Mouse (Mus musculus) forebrain, embryonic 11.5 days (tissue): ENCODE data around the gene Gstm6. TPM values are rescaled to one million over a fixed set of nuclear protein-coding genes. Genes with fewer than 3 reads are reported as not detected.

Source experiments
- ATAC-seq: fragments of 200-750 bp; cut with Nextera tagmentation; replicated peaks from 2 replicates; pipeline ENCODE4 v1.8.0; 2017; ENCODE audit warnings: moderate TSS enrichment; ENCODE audit not compliant: low FRiP score
- DNase-seq: peaks from one replicate; pipeline ENCODE4 v3.0.0-alpha.2; 2017; ENCODE audit warnings: low spot score
- H3K27ac ChIP-seq: fragments of 300-500 bp; sonication (generic); 2 replicates; pipeline ENCODE4 v1.5.1; 2014; ENCODE audit warnings: low read depth, low read length
- H3K27me3 ChIP-seq: fragments of 300-500 bp; sonication (generic); 2 replicates; pipeline ENCODE4 v1.6.1; 2014; ENCODE audit warnings: mild to moderate bottlenecking, low read length, mixed read lengths; ENCODE audit not compliant: control insufficient read depth, insufficient read depth
- H3K36me3 ChIP-seq: fragments of 300-500 bp; sonication (generic); 2 replicates; pipeline ENCODE4 v1.6.1; 2014; ENCODE audit warnings: mild to moderate bottlenecking, low read length, moderate library complexity, mixed read lengths; ENCODE audit not compliant: control insufficient read depth, insufficient read depth
- H3K4me1 ChIP-seq: fragments of 300-500 bp; sonication (generic); replicated peaks from 2 replicates; pipeline ENCODE4 v1.6.1; 2014; ENCODE audit warnings: low read length, mixed read lengths; ENCODE audit not compliant: control insufficient read depth, insufficient read depth
- H3K4me2 ChIP-seq: fragments of 300-500 bp; sonication (generic); 2 replicates; pipeline ENCODE4 v1.6.1; 2014; ENCODE audit warnings: low read depth, mild to moderate bottlenecking, low read length, moderate library complexity, mixed read lengths; ENCODE audit not compliant: severe bottlenecking
- H3K4me3 ChIP-seq: fragments of 300-500 bp; sonication (generic); 2 replicates; pipeline ENCODE4 v1.5.1; 2014; ENCODE audit warnings: low read depth, low read length
- H3K9ac ChIP-seq: fragments of 300-500 bp; sonication (generic); 2 replicates; pipeline ENCODE4 v1.6.1; 2014; ENCODE audit warnings: low read length
- H3K9me3 ChIP-seq: fragments of 300-500 bp; sonication (generic); 2 replicates; pipeline ENCODE4 v1.6.1; 2016; ENCODE audit warnings: low read length, mixed read lengths; ENCODE audit not compliant: control insufficient read depth
- WGBS: fragments of 180-500 bp; shearing (Covaris S2); extraction: QIAGEN DNeasy Blood & Tissue Kit; methylation state at CpG from one replicate; pipeline ENCODE4 v1.1.7; 2014; 5-methylcytosine and 5-hydroxymethylcytosine counted together
- polyA plus RNA-seq: library from polyadenylated mRNA; unstranded; fragments of >200 nt; fragmentation: Nextera tagmentation; extraction: Ambion mirVana; gene quantifications from 2 replicates; pipeline ENCODE4 v1.2.1, GENCODE M21; 2014

Gene Gstm6
- polyA plus RNA-seq, 1 experiment from 2014 or later, result 9.1 TPM

- no peaks in the 10 kb centered on the region for H3K36me3 ChIP-seq
- H3K27me3 ChIP-seq, result no peaks in the 10 kb centered on the region
- no peak overlapping the region for H3K27ac ChIP-seq
- ATAC-seq (no peak), DNase-seq (no peak)
- H3K4me2 ChIP-seq, result no peak overlapping the region
- WGBS, result 91% methylated on average over 3 of the region's 3 CpGs
- H3K9me3 ChIP-seq, result no peaks in the 10 kb centered on the region
- H3K4me1 ChIP-seq, result no peaks in the 10 kb centered on the region; the same call in 1 of the 2 replicates
- H3K4me3 ChIP-seq, result no peak overlapping the region
- no peak overlapping the region for H3K9ac ChIP-seq
Observed at GRCm38 (mm10) chr3:107935268-107935667, 8.3 kb downstream of the Gstm6 start.

- Histone ChIP-seq H3K9me3 (no peaks in the 10 kb centered on the region), H3K4me3 (no peak overlapping the region), H3K4me2 (no peak overlapping the region), H3K27ac (no peak overlapping the region), H3K4me1 (no peaks in the 10 kb centered on the region; the same call in 1 of the 2 replicates), H3K9ac (no peak overlapping the region), H3K27me3 (no peaks in the 10 kb centered on the region), H3K36me3 (no peaks in the 10 kb centered on the region)
- ATAC-seq (peak; percentile 1; the same call in 1 of the 2 replicates), DNase-seq (no peak)
- 82% methylated on average over 6 of the region's 6 CpGs for WGBS
Observed at GRCm38 (mm10) chr3:107932128-107932527, 11.4 kb downstream of the Gstm6 start.

GRCm38 (mm10) chr3:107931670-107932069 is 11.9 kb downstream of the Gstm6 start, which contains the start of gene Gstm7:
Gstm7 (minus strand) TSS chr3:107931817.
- DNase-seq (peak; percentile 99), ATAC-seq (peak; percentile 98)
- no peaks in the 10 kb centered on the region; the same call in 1 of the 2 replicates for H3K4me1 ChIP-seq
- H3K27ac ChIP-seq, result peak within 1 kb of the TSS; percentile 64
- H3K27me3 ChIP-seq, result no peaks in the 10 kb centered on the region
- H3K36me3 ChIP-seq, result no peaks in the 10 kb centered on the region
- peak within 1 kb of the TSS; percentile 54 for H3K4me2 ChIP-seq
- H3K9me3 ChIP-seq, result no peaks in the 10 kb centered on the region
- H3K9ac ChIP-seq, result peak within 1 kb of the TSS; percentile 47; the same call in 1 of the 2 replicates
- H3K4me3 ChIP-seq, result peak within 1 kb of the TSS; percentile 22
- WGBS, result 4% methylated on average over 10 of the region's 10 CpGs

GRCm38 (mm10) chr3:107931134-107931533 is 12.4 kb downstream of the Gstm6 start:
- Histone ChIP-seq H3K27ac (peak overlapping the region; percentile 64), H3K4me2 (peak overlapping the region; percentile 54), H3K4me3 (peak overlapping the region; percentile 22), H3K9me3 (no peaks in the 10 kb centered on the region), H3K27me3 (no peaks in the 10 kb centered on the region), H3K4me1 (no peaks in the 10 kb centered on the region; the same call in 1 of the 2 replicates), H3K36me3 (no peaks in the 10 kb centered on the region), H3K9ac (peak overlapping the region; percentile 47; the same call in 1 of the 2 replicates)
- ATAC-seq (no peak; the same call in 1 of the 2 replicates), DNase-seq (no peak)
- 68% methylated on average over 2 of the region's 2 CpGs for WGBS

- 91% methylated on average over 4 of the region's 4 CpGs for WGBS
Observed at GRCm38 (mm10) chr3:107929731-107930130, 13.8 kb downstream of the Gstm6 start.

GRCm38 (mm10) chr3:107929243-107929642 is 14.3 kb downstream of the Gstm6 start:
- no peaks in the 10 kb centered on the region for H3K27me3 ChIP-seq
- no peak overlapping the region for H3K4me2 ChIP-seq
- H3K4me3 ChIP-seq, result no peak overlapping the region
- no peaks in the 10 kb centered on the region for H3K9me3 ChIP-seq
- 90% methylated on average over 4 of the region's 4 CpGs for WGBS
- no peaks in the 10 kb centered on the region for H3K36me3 ChIP-seq
- H3K9ac ChIP-seq, result no peak overlapping the region
- DNase-seq (no peak), ATAC-seq (no peak)
- H3K4me1 ChIP-seq, result no peaks in the 10 kb centered on the region; the same call in 1 of the 2 replicates
- H3K27ac ChIP-seq, result no peak overlapping the region

More at GRCm38 (mm10) chr3:107929731-107930130, 13.8 kb downstream of the Gstm6 start:
- ATAC-seq, result no peak
- Histone ChIP-seq H3K9me3 (no peaks in the 10 kb centered on the region), H3K4me2 (no peak overlapping the region), H3K36me3 (no peaks in the 10 kb centered on the region), H3K4me3 (no peak overlapping the region), H3K27ac (no peak overlapping the region), H3K27me3 (no peaks in the 10 kb centered on the region), H3K4me1 (no peaks in the 10 kb centered on the region; the same call in 1 of the 2 replicates), H3K9ac (no peak overlapping the region)
- DNase-seq, result no peak

- H3K36me3 ChIP-seq, result no peaks in the 10 kb centered on the region
- no peaks in the 10 kb centered on the region for H3K27me3 ChIP-seq
- H3K9ac ChIP-seq, result no peak overlapping the region
- H3K9me3 ChIP-seq, result no peaks in the 10 kb centered on the region
- no peak overlapping the region for H3K4me3 ChIP-seq
- no peak overlapping the region for H3K4me2 ChIP-seq
- ATAC-seq, result no peak
- DNase-seq, result no peak
- H3K27ac ChIP-seq, result no peak overlapping the region
- no peaks in the 10 kb centered on the region; the same call in 1 of the 2 replicates for H3K4me1 ChIP-seq
- 90% methylated on average over 11 of the region's 11 CpGs for WGBS
Observed at GRCm38 (mm10) chr3:107928691-107929090, 14.9 kb downstream of the Gstm6 start.

- DNase-seq, result no peak
- 88% methylated on average over 3 of the region's 3 CpGs for WGBS
- Histone ChIP-seq H3K27ac (no peak overlapping the region), H3K4me3 (no peak overlapping the region), H3K4me2 (no peak overlapping the region), H3K9ac (no peak overlapping the region), H3K36me3 (no peaks in the 10 kb centered on the region), H3K9me3 (no peaks in the 10 kb centered on the region), H3K4me1 (no peaks in the 10 kb centered on the region; the same call in 1 of the 2 replicates), H3K27me3 (no peaks in the 10 kb centered on the region)
- ATAC-seq, result no peak
Observed at GRCm38 (mm10) chr3:107927841-107928240, 15.7 kb downstream of the Gstm6 start.

- Histone ChIP-seq H3K27ac (no peak overlapping the region), H3K4me2 (no peak overlapping the region), H3K9ac (no peak overlapping the region), H3K4me1 (no peaks in the 10 kb centered on the region), H3K4me3 (no peak overlapping the region), H3K27me3 (no peaks in the 10 kb centered on the region), H3K9me3 (no peaks in the 10 kb centered on the region), H3K36me3 (no peaks in the 10 kb centered on the region)
- ATAC-seq (no peak), DNase-seq (no peak)
- WGBS, result 90% methylated on average over 3 of the region's 3 CpGs
Observed at GRCm38 (mm10) chr3:107925335-107925734, 18.2 kb downstream of the Gstm6 start.
